Mouse (Mus musculus) hindbrain, embryonic 15.5 days (tissue): ENCODE results near the gene Uso1. TPM values are rescaled to one million over a fixed set of nuclear protein-coding genes. Genes with fewer than 3 reads are reported as not detected.
A peak's percentile ranks its signal among the peaks of the same experiment; 100 is the strongest.

Source experiments
- ATAC-seq: fragments of 200-750 bp; cut with Nextera tagmentation; 2 replicates; pipeline ENCODE4 v1.8.0; 2017; ENCODE audit warnings: low read depth, moderate number of reproducible peaks, moderate TSS enrichment; ENCODE audit not compliant: low FRiP score
- H3K27ac ChIP-seq: fragments of 300-500 bp; sonication (generic); replicated peaks from 2 replicates; pipeline ENCODE4 v1.5.1; 2015; ENCODE audit warnings: mild to moderate bottlenecking, inconsistent platforms
- H3K27me3 ChIP-seq: fragments of 300-500 bp; sonication (generic); 2 replicates; pipeline ENCODE4 v1.6.1; 2015; ENCODE audit warnings: control low read depth, inconsistent platforms
- H3K36me3 ChIP-seq: fragments of 300-500 bp; sonication (generic); 2 replicates; pipeline ENCODE4 v1.6.1; 2015; ENCODE audit warnings: control low read depth, inconsistent platforms
- H3K4me1 ChIP-seq: fragments of 300-500 bp; sonication (generic); replicated peaks from 2 replicates; pipeline ENCODE4 v1.6.1; 2015; ENCODE audit warnings: control low read depth, inconsistent platforms
- H3K4me2 ChIP-seq: fragments of 300-500 bp; sonication (generic); 2 replicates; pipeline ENCODE4 v1.6.1; 2015; ENCODE audit warnings: moderate library complexity, mild to moderate bottlenecking, inconsistent platforms
- H3K4me3 ChIP-seq: fragments of 300-500 bp; sonication (generic); 2 replicates; pipeline ENCODE4 v1.5.1; 2015; ENCODE audit warnings: mild to moderate bottlenecking, inconsistent platforms
- H3K9ac ChIP-seq: fragments of 300-500 bp; sonication (generic); 2 replicates; pipeline ENCODE4 v1.6.1; 2015; ENCODE audit warnings: inconsistent platforms
- H3K9me3 ChIP-seq: fragments of 300-500 bp; sonication (generic); 2 replicates; pipeline ENCODE4 v1.6.1; 2016; ENCODE audit warnings: control low read depth, inconsistent platforms
- WGBS: fragments of 180-500 bp; shearing (Covaris S2); methylation state at CpG from one replicate; pipeline ENCODE4 v1.1.7; 2015; 5-methylcytosine and 5-hydroxymethylcytosine counted together
- polyA plus RNA-seq: library from polyadenylated mRNA; unstranded; fragments of >200 nt; fragmentation: Nextera tagmentation; extraction: Ambion mirVana; gene quantifications from 2 replicates; pipeline ENCODE4 v1.2.1, GENCODE M21; 2015

The Uso1 gene
- polyA plus RNA-seq, 1 experiment from 2014 or later: 38.7 TPM

DNA sequence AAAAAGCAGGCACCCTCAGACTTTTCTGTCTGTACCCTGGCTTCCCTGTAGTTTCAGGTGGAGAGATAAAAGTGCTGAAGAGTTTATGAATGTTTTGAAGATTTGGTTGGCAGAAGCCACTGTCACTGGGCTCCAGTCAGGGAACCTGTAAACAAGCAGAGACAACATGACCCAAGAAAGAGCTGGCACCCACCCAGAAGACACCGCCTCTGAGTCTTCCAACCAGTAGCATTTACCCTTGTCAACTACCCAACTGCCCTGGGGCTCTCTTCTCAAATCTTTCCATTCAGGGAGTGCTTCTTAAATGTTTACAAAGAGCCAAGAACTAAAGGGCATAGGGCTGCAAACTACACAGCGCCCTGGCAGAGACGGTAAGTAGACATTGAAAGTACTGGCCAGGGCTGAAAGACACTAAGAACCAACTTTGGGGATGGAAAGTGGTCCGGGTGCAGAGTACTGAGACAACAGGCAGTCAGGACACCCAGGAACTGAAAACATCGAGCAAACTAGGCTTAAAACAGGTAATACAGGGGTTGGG is 26.9 kb upstream of the Uso1 start:
- Histone ChIP-seq H3K4me2 (no peak overlapping the region), H3K27me3 (no peaks in the 10 kb centered on the region), H3K27ac (no peak overlapping the region), H3K9ac (no peak overlapping the region), H3K36me3 (no peaks in the 10 kb centered on the region), H3K9me3 (no peaks in the 10 kb centered on the region), H3K4me3 (no peak overlapping the region), H3K4me1 (peaks cover 13% of the 10 kb centered on the region)
- no peak for ATAC-seq
- WGBS: 92% methylated on average over 5 of the region's 5 CpGs

DNA sequence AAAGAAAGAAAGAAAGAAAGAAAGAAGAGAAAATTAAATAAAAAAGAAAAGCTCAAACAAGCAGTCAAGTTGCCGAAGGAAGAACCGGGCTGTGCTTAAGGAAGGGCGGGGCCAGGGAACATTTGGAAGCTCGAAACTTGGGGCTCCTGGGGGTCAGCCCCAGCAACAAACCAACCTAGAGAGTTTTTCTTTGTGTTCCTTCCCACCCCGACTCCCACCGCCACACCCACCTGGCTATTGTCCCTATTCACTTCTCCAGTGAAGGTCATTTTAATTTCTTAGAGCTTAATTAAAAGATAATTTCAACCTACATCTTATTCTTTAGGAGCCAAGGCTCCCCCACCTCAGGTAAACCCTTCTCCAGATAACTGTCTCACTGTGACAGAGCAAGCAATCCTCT is 25.6 kb upstream of the Uso1 start:
- ATAC-seq: no peak
- no peak overlapping the region for H3K4me3 ChIP-seq
- peaks cover 5% of the 10 kb centered on the region for H3K4me1 ChIP-seq
- H3K27ac ChIP-seq: no peak overlapping the region
- H3K9ac ChIP-seq: no peak overlapping the region
- H3K27me3 ChIP-seq: no peaks in the 10 kb centered on the region
- no peaks in the 10 kb centered on the region for H3K36me3 ChIP-seq
- peak overlapping the region; percentile 42 for H3K4me2 ChIP-seq
- H3K9me3 ChIP-seq: no peaks in the 10 kb centered on the region
- WGBS: 12% methylated on average over 6 of the region's 6 CpGs

DNA sequence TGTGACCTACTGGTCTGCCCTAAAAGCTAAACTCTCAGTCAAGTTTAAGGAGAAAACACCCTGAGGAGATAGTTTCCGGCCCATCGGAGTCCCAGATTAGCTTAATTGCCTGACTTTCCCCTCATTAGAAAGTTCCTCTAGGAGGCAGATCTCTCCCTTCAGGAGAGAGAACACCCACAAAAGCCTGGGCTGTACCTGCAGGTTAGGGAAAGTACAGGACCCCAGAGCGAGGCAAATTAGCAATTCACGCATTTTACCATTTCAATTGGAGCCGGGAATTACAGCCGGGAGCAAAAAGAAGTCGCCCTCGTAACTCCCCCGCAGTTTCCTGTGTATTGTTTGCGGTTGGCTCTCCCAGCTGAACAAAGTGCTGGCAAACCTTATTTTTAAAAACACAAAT is 25.2 kb upstream of the Uso1 start:
- H3K36me3 ChIP-seq: no peaks in the 10 kb centered on the region
- peak overlapping the region; percentile 42 for H3K4me2 ChIP-seq
- no peaks in the 10 kb centered on the region for H3K27me3 ChIP-seq
- 4% methylated on average over 10 of the region's 10 CpGs for whole genome bisulfite sequencing
- H3K27ac ChIP-seq: no peak overlapping the region
- H3K4me3 ChIP-seq: 0 out of 2 replicates have a peak overlapping the region, but pooled peaks have one; percentile 6
- H3K9me3 ChIP-seq: no peaks in the 10 kb centered on the region
- ATAC-seq: no peak
- no peak overlapping the region for H3K9ac ChIP-seq
- peaks cover 5% of the 10 kb centered on the region for H3K4me1 ChIP-seq

DNA sequence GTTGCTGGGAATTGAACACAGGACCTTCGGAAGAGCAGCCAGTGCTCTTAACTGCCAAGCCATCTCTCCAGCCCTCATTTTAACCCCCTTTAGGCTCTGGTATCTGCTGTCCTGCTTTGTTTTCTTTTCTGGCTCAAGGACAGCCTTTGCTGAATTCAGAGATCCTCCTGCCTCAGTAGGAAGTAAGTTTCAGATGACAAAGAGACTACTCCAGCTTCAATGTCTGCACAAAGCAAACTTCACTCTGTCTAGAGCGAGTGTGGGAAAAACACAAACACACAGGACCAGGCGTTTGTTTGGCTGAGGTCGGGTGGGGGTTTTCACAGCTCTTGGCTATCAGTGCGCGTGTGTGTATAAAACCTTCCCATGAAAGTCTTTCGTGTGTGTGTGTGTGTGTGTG is 24.3 kb upstream of the Uso1 start:
- no peak overlapping the region for H3K4me2 ChIP-seq
- no peak overlapping the region for H3K27ac ChIP-seq
- H3K9ac ChIP-seq: no peak overlapping the region
- peaks cover 5% of the 10 kb centered on the region for H3K4me1 ChIP-seq
- no peaks in the 10 kb centered on the region for H3K36me3 ChIP-seq
- H3K9me3 ChIP-seq: no peaks in the 10 kb centered on the region
- ATAC-seq: no peak
- WGBS: 89% methylated on average over 7 of the region's 7 CpGs
- H3K4me3 ChIP-seq: no peak overlapping the region
- no peaks in the 10 kb centered on the region for H3K27me3 ChIP-seq

DNA sequence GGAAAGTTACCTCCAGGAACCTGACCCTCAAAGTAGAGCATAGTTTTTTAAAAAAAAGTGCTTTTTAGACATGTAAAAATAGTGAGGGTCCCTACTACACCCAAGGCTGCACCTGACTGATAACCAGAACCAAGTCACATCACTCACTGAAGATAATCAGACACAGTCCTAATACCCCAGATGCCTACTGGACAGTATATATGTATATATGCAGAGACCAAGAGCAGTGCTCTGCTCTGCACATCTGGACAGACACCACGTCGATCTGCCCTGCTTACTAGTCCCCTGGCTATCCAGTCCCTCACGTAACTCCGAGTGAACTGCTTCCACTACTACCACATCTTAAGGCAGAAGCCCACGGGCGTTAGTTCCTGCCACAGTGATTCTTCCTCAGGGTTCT is 23.5 kb upstream of the Uso1 start:
- H3K27ac ChIP-seq: no peak overlapping the region
- WGBS: 89% methylated on average over 6 of the region's 6 CpGs
- no peak for ATAC-seq
- H3K9ac ChIP-seq: no peak overlapping the region
- no peak overlapping the region for H3K4me2 ChIP-seq
- peaks cover 5% of the 10 kb centered on the region for H3K4me1 ChIP-seq
- no peaks in the 10 kb centered on the region for H3K36me3 ChIP-seq
- no peaks in the 10 kb centered on the region for H3K9me3 ChIP-seq
- no peak overlapping the region for H3K4me3 ChIP-seq
- no peaks in the 10 kb centered on the region for H3K27me3 ChIP-seq

DNA sequence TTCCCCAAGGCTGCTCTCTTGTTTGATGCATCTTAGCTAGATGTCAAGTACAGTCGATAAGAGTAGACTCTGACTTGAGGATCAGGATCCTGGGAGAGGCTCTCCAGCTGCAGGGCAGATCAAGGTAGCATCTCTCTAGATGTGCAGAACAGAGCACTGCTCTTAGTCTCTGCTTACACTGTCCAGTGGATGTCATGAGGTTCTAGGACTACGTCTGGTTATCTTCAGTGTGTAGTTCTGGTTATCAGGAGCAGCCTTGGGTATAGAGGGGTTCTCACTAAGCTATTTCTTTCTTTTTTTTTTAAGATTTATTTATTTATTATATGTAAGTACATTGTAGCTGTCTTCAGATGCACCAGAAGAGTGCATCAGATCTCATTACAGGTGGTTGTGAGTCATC is 22.8 kb upstream of the Uso1 start:
- Histone ChIP-seq H3K9me3 (no peaks in the 10 kb centered on the region), H3K4me2 (no peak overlapping the region), H3K9ac (no peak overlapping the region), H3K4me1 (peaks cover 5% of the 10 kb centered on the region), H3K27ac (no peak overlapping the region), H3K36me3 (no peaks in the 10 kb centered on the region), H3K4me3 (no peak overlapping the region), H3K27me3 (no peaks in the 10 kb centered on the region)
- 94% methylated on average over 2 of the region's 2 CpGs for WGBS
- ATAC-seq: no peak

DNA sequence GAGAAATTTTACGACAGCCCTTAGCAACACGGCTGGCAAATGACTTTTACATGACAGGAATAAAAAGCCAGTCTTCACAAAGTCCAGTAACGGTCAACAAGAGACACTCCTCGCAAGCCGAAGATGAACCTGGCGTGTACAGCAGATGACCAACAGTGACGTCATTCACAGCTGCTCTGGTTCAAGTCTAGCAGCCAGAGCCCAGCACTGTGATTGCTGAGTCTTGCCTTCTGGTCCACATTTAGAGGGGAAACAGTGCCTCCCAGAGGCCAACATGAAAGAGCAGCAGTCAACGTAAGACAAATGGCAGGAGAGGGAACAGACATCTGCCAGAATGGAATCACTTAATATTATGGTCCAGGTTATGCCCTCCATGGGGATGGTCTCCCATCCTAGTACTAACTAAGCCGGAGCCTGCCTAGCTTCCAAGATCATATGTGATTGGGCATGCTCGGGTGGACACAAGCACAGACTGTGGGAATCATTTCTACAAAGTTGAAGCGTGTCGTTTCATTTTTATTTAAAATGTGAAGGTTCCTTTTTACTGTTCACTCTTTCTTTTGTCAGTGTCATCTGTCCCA is 19.8 kb upstream of the Uso1 start:
- no peak overlapping the region for H3K4me3 ChIP-seq
- H3K27ac ChIP-seq: no peak overlapping the region
- ATAC-seq: peak; percentile 68; the same call in 1 of the 2 replicates
- no peak overlapping the region for H3K9ac ChIP-seq
- H3K36me3 ChIP-seq: no peaks in the 10 kb centered on the region
- H3K27me3 ChIP-seq: no peaks in the 10 kb centered on the region
- H3K9me3 ChIP-seq: no peaks in the 10 kb centered on the region
- H3K4me2 ChIP-seq: no peak overlapping the region
- WGBS: 55% methylated on average over 12 of the region's 12 CpGs
- peaks cover under 1% of the 10 kb centered on the region for H3K4me1 ChIP-seq

DNA sequence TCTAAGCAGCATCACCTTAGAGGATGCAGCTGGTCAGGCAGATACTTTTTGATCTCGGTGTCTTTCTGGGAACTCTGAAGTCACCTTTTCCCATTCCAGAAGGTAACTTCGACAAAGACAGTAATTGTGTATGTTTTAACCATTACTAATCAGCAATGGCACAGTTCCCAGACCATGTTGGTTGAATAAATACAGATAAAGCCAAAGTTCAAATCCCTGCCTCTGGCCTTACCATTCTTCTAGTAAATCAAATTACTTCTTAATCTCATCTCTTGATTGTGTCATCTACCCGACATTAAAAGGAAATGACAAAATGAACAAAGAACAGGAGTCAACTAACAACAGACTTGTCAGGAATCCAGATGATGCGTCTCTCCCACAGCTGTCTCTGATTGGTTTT is 16.1 kb upstream of the Uso1 start:
- 81% methylated on average over 4 of the region's 4 CpGs for WGBS
- H3K4me3 ChIP-seq: no peak overlapping the region
- no peaks in the 10 kb centered on the region for H3K4me1 ChIP-seq

DNA sequence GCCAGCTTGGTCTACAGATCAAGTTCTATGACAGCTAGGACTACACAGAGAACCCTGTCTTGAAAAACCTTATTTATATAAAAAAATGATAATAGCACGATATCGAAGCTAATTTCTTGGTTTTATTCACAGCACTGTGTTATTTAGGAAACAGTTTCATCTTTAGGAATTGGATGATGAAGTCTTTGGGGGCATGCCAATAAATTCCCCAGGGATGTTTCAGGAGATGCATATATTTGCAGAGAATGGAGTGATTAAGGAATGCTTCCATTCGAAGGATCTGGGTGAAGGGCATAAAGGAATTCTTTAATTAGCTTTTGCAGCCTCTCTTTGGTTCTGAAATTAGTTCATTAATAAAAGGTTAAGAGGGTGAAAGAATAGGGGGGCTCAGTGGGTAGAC is 12.3 kb upstream of the Uso1 start:
- Histone ChIP-seq H3K27me3 (no peaks in the 10 kb centered on the region), H3K27ac (no peak overlapping the region), H3K4me2 (no peak overlapping the region), H3K4me3 (no peak overlapping the region), H3K9ac (no peak overlapping the region), H3K4me1 (no peaks in the 10 kb centered on the region), H3K9me3 (no peaks in the 10 kb centered on the region), H3K36me3 (0 out of 2 replicates have a peak, but pooled peaks cover 2% of the 10 kb centered on the region)
- WGBS: 77% methylated on average over 3 of the region's 3 CpGs
- no peak for ATAC-seq

More for the DNA sequence above, 16.1 kb upstream of the Uso1 start:
- H3K27ac ChIP-seq: no peak overlapping the region
- H3K9ac ChIP-seq: no peak overlapping the region
- ATAC-seq: no peak
- 0 out of 2 replicates have a peak, but pooled peaks cover 2% of the 10 kb centered on the region for H3K36me3 ChIP-seq
- no peaks in the 10 kb centered on the region for H3K9me3 ChIP-seq
- no peak overlapping the region for H3K4me2 ChIP-seq
- no peaks in the 10 kb centered on the region for H3K27me3 ChIP-seq

DNA sequence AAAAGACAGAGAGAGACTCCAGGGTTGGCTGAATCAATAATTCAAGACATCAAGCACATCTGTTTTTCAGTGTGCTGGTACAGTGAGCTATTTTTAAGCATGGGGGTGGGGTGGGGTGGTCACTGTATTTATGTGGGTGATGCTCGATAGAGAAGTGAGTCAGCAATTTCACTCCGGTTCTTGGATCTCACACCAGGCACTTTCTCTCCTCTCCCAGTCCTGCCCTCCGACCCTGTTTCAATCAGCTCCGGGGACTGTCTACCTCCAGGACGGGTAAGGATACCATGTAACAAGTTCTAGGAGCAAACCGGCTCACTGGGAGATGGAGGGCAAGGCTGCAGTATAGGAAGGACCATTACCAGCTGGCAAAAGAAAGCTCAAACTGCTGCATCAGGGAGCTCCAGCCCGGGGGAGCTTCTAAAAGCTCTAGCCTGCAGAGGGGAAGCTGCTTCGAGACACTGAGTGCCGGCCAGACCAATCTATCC is 10.6 kb upstream of the Uso1 start:
- Histone ChIP-seq H3K9me3 (no peaks in the 10 kb centered on the region), H3K27me3 (no peaks in the 10 kb centered on the region), H3K9ac (no peak overlapping the region), H3K36me3 (0 out of 2 replicates have a peak, but pooled peaks cover 2% of the 10 kb centered on the region), H3K4me2 (no peak overlapping the region), H3K4me1 (no peaks in the 10 kb centered on the region), H3K4me3 (no peak overlapping the region), H3K27ac (no peak overlapping the region)
- 0 out of 2 replicates have a peak, but pooled peaks have one; percentile 23 for ATAC-seq
- 72% methylated on average over 9 of the region's 9 CpGs for WGBS

DNA sequence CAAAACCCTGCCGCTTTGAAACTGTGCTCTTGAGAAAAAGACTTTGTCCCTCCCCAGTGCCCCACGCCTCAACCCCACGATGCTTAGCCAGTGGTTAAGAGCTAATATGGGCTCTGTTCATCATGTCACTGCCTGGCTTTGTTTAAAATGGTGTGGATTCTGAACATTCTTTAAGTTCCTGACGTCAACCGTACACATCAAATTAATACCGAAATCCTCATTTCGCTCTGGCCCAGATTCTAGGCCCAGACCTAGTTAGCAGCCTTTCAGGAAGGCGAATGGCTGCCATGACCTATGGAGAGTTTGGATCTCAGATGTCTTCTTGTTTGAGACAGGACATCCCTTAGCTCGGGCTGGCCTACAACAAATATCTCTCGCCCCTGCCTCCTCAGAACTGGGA is 10.0 kb upstream of the Uso1 start:
- Histone ChIP-seq H3K27me3 (no peaks in the 10 kb centered on the region), H3K9ac (no peak overlapping the region), H3K27ac (no peak overlapping the region), H3K9me3 (no peaks in the 10 kb centered on the region), H3K4me3 (no peak overlapping the region), H3K4me1 (no peaks in the 10 kb centered on the region), H3K4me2 (no peak overlapping the region), H3K36me3 (0 out of 2 replicates have a peak, but pooled peaks cover 2% of the 10 kb centered on the region)
- ATAC-seq: no peak
- 91% methylated on average over 10 of the region's 10 CpGs for WGBS

DNA sequence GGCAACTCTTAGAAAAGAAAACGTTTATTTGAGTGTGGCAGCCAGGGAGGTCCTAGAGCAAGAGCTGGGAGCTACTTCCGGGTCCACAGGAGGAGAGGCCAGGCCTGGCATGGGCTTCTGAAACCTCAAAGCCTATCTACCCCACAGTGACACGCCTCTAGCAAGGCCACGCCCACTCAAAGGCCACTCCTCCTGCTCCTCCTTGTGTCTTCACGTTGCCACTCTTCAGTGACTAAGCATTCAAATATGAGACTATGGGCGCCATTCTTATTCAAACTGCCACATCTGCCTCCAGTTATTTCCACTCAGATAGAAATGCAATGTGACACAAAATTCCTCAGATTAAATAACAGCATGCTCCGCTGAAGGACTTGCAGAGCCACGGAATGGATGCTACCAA is 9.2 kb upstream of the Uso1 start:
- 19% methylated on average over 8 of the region's 8 CpGs for WGBS
- no peaks in the 10 kb centered on the region for H3K9me3 ChIP-seq
- H3K4me1 ChIP-seq: no peaks in the 10 kb centered on the region
- no peak for ATAC-seq
- no peaks in the 10 kb centered on the region for H3K27me3 ChIP-seq
- no peak overlapping the region for H3K9ac ChIP-seq
- H3K4me3 ChIP-seq: no peak overlapping the region
- 0 out of 2 replicates have a peak overlapping the region, but pooled peaks have one; percentile 15 for H3K27ac ChIP-seq
- H3K36me3 ChIP-seq: 0 out of 2 replicates have a peak, but pooled peaks cover 2% of the 10 kb centered on the region
- no peak overlapping the region for H3K4me2 ChIP-seq
